Mouse (Mus musculus) cortical plate, adult 2 months (tissue): ENCODE results near the gene Aktip.

Experiments
- CTCF ChIP-seq: fragments of 200-500 bp; IDR thresholded peaks from 2 replicates; pipeline ENCODE4 v1.5.1; 2011; ENCODE audit warnings: mild to moderate bottlenecking, control low read depth, low read length; ENCODE audit not compliant: insufficient read depth; ENCODE audit errors: extremely low read depth
- POLR2A ChIP-seq: fragments of 200-500 bp; IDR thresholded peaks from 2 replicates; pipeline ENCODE4 v1.6.1; 2011; ENCODE audit warnings: mild to moderate bottlenecking, low read length, control low read depth; ENCODE audit not compliant: insufficient read depth; ENCODE audit errors: extremely low read depth

DNA sequence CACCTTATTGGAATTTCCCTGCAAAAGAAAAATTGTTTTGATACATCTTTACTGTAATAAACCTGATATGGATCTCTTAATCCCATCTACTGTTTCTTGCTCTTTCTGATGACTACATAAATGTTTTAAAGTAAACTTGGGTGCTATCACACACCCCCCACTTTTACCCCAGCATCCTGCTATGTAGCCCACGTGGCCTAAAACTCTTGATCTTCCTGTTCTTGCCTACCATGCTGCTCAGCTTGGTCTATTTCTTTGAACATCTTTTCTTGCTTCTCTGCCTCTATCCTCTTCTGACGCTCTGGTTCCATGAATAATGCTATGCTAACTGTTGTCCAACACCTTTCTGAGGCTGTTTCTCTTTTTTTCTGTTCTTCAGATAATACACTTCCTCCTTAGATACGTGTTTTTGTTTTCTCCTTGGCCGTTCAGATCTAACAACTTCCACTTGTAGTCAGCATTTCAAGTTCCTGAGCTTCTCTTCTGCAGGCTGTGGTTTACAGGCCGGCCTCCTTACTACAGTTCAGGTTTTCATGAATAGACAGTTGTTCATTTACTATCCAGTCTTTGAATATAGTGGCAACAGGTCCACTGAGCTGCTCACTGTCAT is 87.8 kb downstream of the Aktip start:
- no peak for TF ChIP-seq CTCF
- TF ChIP-seq POLR2A, result no peak
